Mouse (Mus musculus): ENCODE measurements around the gene Irak4. TPM values are rescaled to one million over a fixed set of nuclear protein-coding genes. Genes with fewer than 3 reads are reported as not detected.

The Irak4 gene
- total RNA-seq (2015) (18.4 and 25.3 TPM in 2 replicates), total RNA-seq (2017) (45.6 and 51.5 TPM in 2 replicates)

- peak; percentile 91 for ATAC-seq (ENCODE audit: poor library complexity, severe bottlenecking)
Observed at GRCm38 (mm10) chr15:94543409-94544051, at the start of gene Irak4, which contains the start of gene Pus7l. Irak4 (plus strand) TSS chr15:94543643. Pus7l (minus strand) TSS chr15:94543547.

GRCm38 (mm10) chr15:94494445-94494844 is 49.0 kb upstream of the Irak4 start:
- no peak for ATAC-seq (ENCODE audit: poor library complexity, severe bottlenecking)

GRCm38 (mm10) chr15:94495936-94496335 is 47.5 kb upstream of the Irak4 start:
- no peak for ATAC-seq (ENCODE audit: poor library complexity, severe bottlenecking)

- ATAC-seq (ENCODE audit: poor library complexity, severe bottlenecking): no peak
Observed at GRCm38 (mm10) chr15:94499260-94499659, 44.2 kb upstream of the Irak4 start.

- no peak for ATAC-seq (ENCODE audit: poor library complexity, severe bottlenecking)
Observed at GRCm38 (mm10) chr15:94503451-94504215, 39.8 kb upstream of the Irak4 start.

GRCm38 (mm10) chr15:94517913-94518491 is 25.4 kb upstream of the Irak4 start:
- no peak for ATAC-seq (ENCODE audit: poor library complexity, severe bottlenecking)

GRCm38 (mm10) chr15:94520205-94520900 is 23.1 kb upstream of the Irak4 start:
- ATAC-seq (ENCODE audit: poor library complexity, severe bottlenecking): peak; percentile 85

- no peak for ATAC-seq (ENCODE audit: poor library complexity, severe bottlenecking)
Observed at GRCm38 (mm10) chr15:94520959-94521358, 22.5 kb upstream of the Irak4 start.

GRCm38 (mm10) chr15:94523251-94523650 is 20.2 kb upstream of the Irak4 start:
- ATAC-seq (ENCODE audit: poor library complexity, severe bottlenecking): no peak

- no peak for ATAC-seq (ENCODE audit: poor library complexity, severe bottlenecking)
Observed at GRCm38 (mm10) chr15:94524956-94525355, 18.5 kb upstream of the Irak4 start.

GRCm38 (mm10) chr15:94530519-94530918 is 12.9 kb upstream of the Irak4 start:
- ATAC-seq (ENCODE audit: poor library complexity, severe bottlenecking): no peak

GRCm38 (mm10) chr15:94532306-94532705 is 11.1 kb upstream of the Irak4 start:
- no peak for ATAC-seq (ENCODE audit: poor library complexity, severe bottlenecking)

GRCm38 (mm10) chr15:94532956-94533355 is 10.5 kb upstream of the Irak4 start:
- no peak for ATAC-seq (ENCODE audit: poor library complexity, severe bottlenecking)

GRCm38 (mm10) chr15:94535521-94535920 is 7.9 kb upstream of the Irak4 start:
- no peak for ATAC-seq (ENCODE audit: poor library complexity, severe bottlenecking)

- ATAC-seq (ENCODE audit: poor library complexity, severe bottlenecking): no peak
Observed at GRCm38 (mm10) chr15:94539296-94539695, 4.1 kb upstream of the Irak4 start.

- ATAC-seq (ENCODE audit: poor library complexity, severe bottlenecking): peak; percentile 62
Observed at GRCm38 (mm10) chr15:94542567-94543408, 655 bp upstream of the Irak4 start.

- no peak for ATAC-seq (ENCODE audit: poor library complexity, severe bottlenecking)
Observed at GRCm38 (mm10) chr15:94544052-94544636, 701 bp downstream of the Irak4 start.

- peak; percentile 41; the same call in 1 of the 2 replicates for ATAC-seq (ENCODE audit: poor library complexity, severe bottlenecking)
Observed at GRCm38 (mm10) chr15:94544844-94545243, 1.4 kb downstream of the Irak4 start.

GRCm38 (mm10) chr15:94553536-94553935 is 10.1 kb downstream of the Irak4 start:
- ATAC-seq (ENCODE audit: poor library complexity, severe bottlenecking): no peak

GRCm38 (mm10) chr15:94557442-94557841 is 14.0 kb downstream of the Irak4 start:
- ATAC-seq (ENCODE audit: poor library complexity, severe bottlenecking): peak; percentile 99
